Mouse (Mus musculus): Measurements from ENCODE around the gene Kcnma1.

Kcnma1 gene

DNA sequence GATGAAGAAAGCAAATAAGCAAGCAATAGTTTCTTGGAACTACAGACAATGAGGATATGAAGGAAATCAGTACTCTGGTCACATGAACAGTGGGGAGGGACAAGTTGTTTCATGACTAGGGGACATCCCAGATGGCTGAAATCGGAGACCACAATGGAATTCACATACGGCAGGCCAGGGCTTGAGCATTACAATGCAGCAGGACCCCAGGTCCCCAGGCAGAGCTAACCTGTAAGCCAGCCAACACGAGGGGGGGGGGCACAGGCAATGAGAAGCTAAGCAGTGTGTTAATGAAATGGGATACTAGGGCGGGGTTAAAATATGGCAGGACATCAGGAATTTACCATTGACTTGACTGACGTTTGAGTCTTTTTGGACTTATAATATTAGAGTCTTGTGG lies 324.6 kb downstream of the Kcnma1 start:
- DNase-seq (ENCODE audit: low read depth, low spot score), result no peak

- no peak for DNase-seq (ENCODE audit: low read depth, low spot score)
Measured at GRCm38 (mm10) chr14:23688513-23688912, 325.8 kb downstream of the Kcnma1 start.

GRCm38 (mm10) chr14:23684463-23685066 lies 329.7 kb downstream of the Kcnma1 start:
- no peak for DNase-seq (ENCODE audit: low read depth, low spot score)

DNA sequence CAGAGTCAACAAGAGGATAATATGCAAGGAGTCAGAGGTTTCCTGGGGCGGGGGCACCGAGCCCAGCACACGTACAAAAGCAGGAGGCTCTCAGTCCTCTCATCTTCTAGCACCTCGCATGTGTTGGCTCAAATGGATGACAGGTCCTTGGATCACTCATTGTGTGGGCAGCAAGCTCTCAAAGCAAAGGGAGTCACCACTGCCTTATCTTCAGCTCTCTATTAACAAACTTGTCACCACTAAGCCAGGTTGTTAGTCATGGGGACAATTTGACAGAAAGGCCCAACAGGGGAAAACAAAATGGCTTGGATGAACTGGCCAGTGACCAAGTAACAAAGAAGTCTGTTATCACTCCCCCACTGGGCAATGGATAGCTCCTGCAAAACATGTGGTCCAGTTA lies 331.5 kb downstream of the Kcnma1 start:
- no peak for DNase-seq (ENCODE audit: low read depth, low spot score)

- DNase-seq (ENCODE audit: low read depth, low spot score), result no peak
Measured at GRCm38 (mm10) chr14:23679378-23679777, 334.9 kb downstream of the Kcnma1 start.

- DNase-seq (ENCODE audit: low read depth, low spot score), result no peak
Measured at GRCm38 (mm10) chr14:23666420-23666819, 347.9 kb downstream of the Kcnma1 start.

GRCm38 (mm10) chr14:23651682-23652081 lies 362.6 kb downstream of the Kcnma1 start:
- no peak for DNase-seq (ENCODE audit: low read depth, low spot score)

GRCm38 (mm10) chr14:23650126-23650525 lies 364.2 kb downstream of the Kcnma1 start:
- DNase-seq (ENCODE audit: low read depth, low spot score), result no peak

DNA sequence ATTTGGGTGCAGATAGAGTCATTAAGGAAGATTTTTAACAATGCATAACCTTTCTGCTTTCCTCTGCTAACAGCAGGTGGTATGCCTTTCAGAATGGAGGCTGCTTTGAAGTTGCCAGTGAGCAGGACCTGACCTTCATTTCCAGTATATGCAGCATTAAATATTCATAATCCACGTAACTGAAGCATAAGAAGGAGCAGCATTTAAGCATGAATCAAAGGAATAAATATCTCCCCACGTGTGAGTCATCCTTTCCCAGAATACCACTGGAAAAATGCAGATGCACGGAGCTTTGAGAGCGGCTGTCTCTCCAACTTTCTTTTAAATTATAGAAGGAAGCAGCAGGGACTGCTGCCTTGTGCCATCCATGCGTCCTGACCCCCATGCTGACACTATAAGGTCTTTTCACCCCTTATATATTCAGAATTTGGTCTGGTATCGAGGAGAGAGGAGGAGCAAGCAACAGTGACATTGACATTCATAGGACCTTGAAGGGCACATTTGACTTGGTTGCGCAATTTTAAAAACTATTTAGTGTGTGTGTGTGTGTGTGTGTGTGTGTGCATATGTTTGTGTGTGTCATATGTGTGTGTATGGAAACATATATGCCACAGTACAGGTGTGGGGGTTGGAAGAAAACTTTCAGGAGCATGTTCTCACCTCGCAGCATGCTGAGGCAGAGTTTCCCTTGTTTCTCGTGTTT lies 368.8 kb downstream of the Kcnma1 start:
- no peak for DNase-seq (ENCODE audit: low read depth, low spot score)

DNA sequence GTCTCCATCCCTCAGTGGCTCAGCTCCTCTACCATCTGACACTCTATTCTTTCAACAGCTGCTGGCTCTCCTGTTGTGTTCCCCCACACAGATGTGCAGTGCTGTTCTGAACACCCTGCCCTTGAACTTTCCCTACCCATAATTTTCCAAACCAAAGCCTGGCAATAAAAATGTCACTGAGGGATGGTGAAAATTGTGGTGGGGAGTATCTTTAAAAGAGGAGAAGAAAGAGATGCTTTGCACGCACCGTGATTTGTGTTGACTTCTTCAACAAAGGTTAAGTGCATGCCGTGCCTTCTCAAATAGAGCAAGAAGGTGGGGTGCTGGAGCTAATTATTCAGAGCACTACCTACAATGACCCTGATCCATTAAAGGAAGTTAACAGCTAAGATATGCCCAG lies 371.1 kb downstream of the Kcnma1 start:
- DNase-seq (ENCODE audit: low read depth, low spot score), result no peak

DNA sequence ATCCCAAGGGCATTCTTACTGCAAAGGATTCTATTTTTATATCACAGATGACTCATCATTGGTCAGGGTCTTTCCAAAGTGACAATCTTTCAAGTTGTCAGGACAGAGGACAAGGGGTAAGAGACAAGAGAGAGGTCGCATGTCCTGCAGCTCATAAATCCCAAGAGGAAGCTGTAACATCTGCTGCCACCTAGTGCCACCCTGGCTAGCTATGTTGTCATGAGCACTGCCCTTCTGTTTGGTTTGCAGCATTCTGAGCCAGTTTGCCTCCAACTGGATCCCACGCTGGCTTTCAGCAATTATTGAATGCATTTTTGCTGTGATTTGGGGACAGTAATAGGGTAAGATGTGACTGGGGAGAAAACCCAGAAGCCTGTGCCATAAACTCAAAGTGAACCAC lies 373.6 kb downstream of the Kcnma1 start:
- DNase-seq (ENCODE audit: low read depth, low spot score), result no peak

DNA sequence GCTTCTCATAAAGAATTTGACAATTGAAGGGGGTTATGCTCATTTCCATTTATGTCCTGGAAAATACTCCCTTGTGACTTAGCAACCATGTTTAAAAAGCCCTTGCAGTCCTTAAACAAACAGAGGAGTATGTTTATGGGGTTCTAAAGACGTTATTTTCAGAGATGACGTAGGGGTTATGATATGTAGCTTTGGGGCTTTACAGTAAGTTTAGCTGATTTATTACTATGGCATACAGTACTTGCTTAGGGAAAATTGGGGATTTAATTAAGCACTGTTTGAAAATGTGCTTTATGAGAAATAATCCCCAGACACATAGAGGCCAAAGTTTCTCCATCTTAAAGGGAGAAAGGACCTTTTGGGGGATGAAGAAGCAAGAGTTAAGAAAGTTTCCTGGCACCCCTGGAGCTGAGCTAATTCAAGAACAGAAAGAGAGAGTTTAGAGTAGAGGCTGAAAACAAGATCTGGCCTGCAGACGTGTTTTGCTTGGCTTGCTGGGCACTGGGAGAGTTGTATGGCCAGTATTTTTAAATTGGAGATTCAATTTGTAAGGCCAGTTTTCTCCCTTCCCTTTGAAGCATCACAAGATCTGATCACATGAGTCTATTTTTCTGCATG lies 376.1 kb downstream of the Kcnma1 start:
- DNase-seq (ENCODE audit: low read depth, low spot score), result no peak

GRCm38 (mm10) chr14:23635903-23636302 lies 378.4 kb downstream of the Kcnma1 start:
- DNase-seq (ENCODE audit: low read depth, low spot score), result no peak

DNA sequence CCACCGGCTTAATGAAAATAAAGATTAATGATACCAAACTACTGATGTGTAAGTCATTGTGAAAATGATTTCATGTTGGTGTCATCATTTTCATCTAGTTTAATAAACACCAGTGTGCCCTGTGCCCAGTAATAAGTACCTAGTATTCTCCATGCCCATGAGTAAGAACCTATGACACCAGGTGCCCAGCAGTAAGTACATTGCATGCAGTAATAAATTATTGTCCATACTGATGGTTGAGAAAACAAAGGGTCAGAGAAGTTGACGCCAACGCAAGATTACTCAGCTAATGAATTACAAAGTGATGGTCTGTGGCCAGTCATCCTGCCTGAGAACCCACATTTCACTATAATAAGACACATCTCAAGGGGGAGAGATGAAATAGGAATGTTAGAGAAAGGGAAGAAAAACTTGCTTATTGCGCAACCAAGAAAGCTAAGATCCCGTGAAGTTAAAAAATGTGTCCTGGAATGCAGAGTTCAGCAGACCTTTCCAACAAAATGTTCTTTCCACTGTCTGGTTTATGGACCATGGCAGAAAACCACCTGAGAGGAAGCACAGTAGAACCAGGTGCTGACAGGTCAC lies 381.2 kb downstream of the Kcnma1 start:
- no peak for DNase-seq (ENCODE audit: low read depth, low spot score)

DNA sequence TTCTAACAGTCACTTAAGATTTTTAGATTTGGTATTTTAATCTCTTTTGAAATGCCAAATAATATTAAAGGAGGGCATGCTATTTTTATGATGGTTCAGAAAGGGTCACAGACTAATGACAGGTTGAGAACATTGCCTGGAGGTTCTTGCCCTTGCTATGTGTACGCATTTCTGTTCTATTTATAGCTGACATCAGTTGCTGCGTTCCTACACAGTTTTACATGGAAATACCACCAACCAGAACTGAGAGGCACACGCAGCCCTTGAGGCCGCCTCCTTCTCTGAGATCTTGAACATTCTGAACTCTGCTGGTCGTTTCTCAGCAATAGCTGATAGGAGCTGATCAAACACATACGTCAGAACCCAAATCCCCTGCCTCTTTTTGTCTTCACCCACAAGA lies 387.4 kb downstream of the Kcnma1 start:
- no peak for DNase-seq (ENCODE audit: low read depth, low spot score)

GRCm38 (mm10) chr14:23626114-23626513 lies 388.2 kb downstream of the Kcnma1 start:
- DNase-seq (ENCODE audit: low read depth, low spot score), result no peak

DNA sequence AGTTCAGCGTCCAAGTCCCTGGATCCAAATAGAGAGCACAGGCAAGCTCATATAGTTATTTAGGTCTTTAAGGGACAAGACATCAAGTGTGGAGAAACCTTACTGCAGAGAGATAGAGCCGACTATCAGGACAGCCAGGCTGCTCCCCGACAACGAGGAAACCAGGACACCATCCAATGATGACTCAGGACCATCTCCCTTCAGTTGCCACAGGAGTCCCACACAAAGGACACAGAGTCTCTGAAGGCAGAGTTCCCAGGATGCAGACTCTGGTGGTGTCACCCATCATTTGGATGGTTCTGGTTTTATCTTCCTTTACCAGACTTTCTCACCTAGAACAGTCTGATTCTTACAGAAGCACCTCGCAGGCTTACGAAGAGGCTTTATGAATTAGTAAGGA lies 388.9 kb downstream of the Kcnma1 start:
- no peak for DNase-seq (ENCODE audit: low read depth, low spot score)

- no peak for DNase-seq (ENCODE audit: low read depth, low spot score)
Measured at GRCm38 (mm10) chr14:23624455-23624854, 389.8 kb downstream of the Kcnma1 start.

GRCm38 (mm10) chr14:23620685-23621084 lies 393.6 kb downstream of the Kcnma1 start:
- DNase-seq (ENCODE audit: low read depth, low spot score), result no peak

- no peak for DNase-seq (ENCODE audit: low read depth, low spot score)
Measured at GRCm38 (mm10) chr14:23618973-23619372, 395.3 kb downstream of the Kcnma1 start.

GRCm38 (mm10) chr14:23618081-23618480 lies 396.2 kb downstream of the Kcnma1 start:
- no peak for DNase-seq (ENCODE audit: low read depth, low spot score)

DNA sequence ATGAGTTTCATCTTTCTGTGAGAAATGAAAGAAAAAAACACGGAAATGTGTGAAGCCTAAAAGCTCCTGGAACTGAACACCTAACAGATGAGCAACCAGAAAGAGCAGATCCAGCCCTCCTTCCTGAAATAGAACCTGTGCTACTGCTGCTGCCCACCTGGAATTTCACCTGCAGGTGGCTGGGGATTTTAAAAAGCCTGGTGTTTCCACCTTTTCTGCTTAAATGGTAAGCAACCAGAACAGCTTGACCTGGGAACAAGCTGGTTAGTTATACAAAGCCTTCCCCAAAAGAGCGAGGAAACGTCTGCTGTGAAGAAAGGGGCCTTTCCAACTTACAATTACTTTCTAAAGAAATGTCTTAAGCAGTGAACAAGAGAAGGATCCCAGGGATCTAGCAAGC lies 404.2 kb downstream of the Kcnma1 start:
- no peak for DNase-seq (ENCODE audit: low read depth, low spot score)

- no peak for DNase-seq (ENCODE audit: low read depth, low spot score)
Measured at GRCm38 (mm10) chr14:23605740-23606139, 408.6 kb downstream of the Kcnma1 start.
